Mouse (Mus musculus): Measurements from ENCODE around the gene Higd1a. TPM values are rescaled to one million over a fixed set of nuclear protein-coding genes. Genes with fewer than 3 reads are reported as not detected.

Gene Higd1a
- polyA plus RNA-seq, 1 experiment from 2014 or later: 631 TPM

GRCm38 (mm10) chr9:121829270-121829992, 28.7 kb downstream of the Higd1a start:
- no peak for TF ChIP-seq CTCF (IDR thresholded peaks at IDR 0.05; ENCODE audit: low read depth)
- TF ChIP-seq EP300 (optimal IDR thresholded peaks at IDR 0.05): no peak
- Histone ChIP-seq H3K9me3 (ENCODE audit: control insufficient read depth, low read length) (no peaks in the 10 kb centered on the region), H3K4me3 (ENCODE audit: low read depth, low read length) (no peak overlapping the region), H3K27me3 (ENCODE audit: control insufficient read depth, insufficient read depth, low read length) (no peaks in the 10 kb centered on the region), H3K9ac (ENCODE audit: low read length) (no peak overlapping the region), H3K36me3 (ENCODE audit: control insufficient read depth, insufficient read depth, low read length) (no peaks in the 10 kb centered on the region), H3K4me1 (replicated peaks; ENCODE audit: control insufficient read depth, insufficient read depth) (no peaks in the 10 kb centered on the region), H3K4me2 (replicated peaks; ENCODE audit: low read depth) (no peak overlapping the region), H3K27ac (replicated peaks) (no peak overlapping the region)
- DNase-seq (ENCODE audit: low spot score) (no peak), ATAC-seq (ENCODE audit: low FRiP score, low TSS enrichment) (no peak)
- 62% methylated on average over 7 of the region's 7 CpGs for WGBS

GRCm38 (mm10) chr9:121828314-121828713, 29.8 kb downstream of the Higd1a start:
- H3K4me2 ChIP-seq (replicated peaks; ENCODE audit: low read depth): no peak overlapping the region
- H3K36me3 ChIP-seq (ENCODE audit: control insufficient read depth, insufficient read depth, low read length): no peaks in the 10 kb centered on the region
- no peak overlapping the region for H3K27ac ChIP-seq (replicated peaks)
- no peaks in the 10 kb centered on the region for H3K27me3 ChIP-seq (ENCODE audit: control insufficient read depth, insufficient read depth, low read length)
- WGBS: 67% methylated on average over 6 of the region's 6 CpGs
- no peak overlapping the region for H3K9ac ChIP-seq (ENCODE audit: low read length)
- no peak for DNase-seq (ENCODE audit: low spot score)
- no peak overlapping the region for H3K4me3 ChIP-seq (ENCODE audit: low read depth, low read length)
- TF ChIP-seq CTCF (IDR thresholded peaks at IDR 0.05; ENCODE audit: low read depth) (no peak), EP300 (optimal IDR thresholded peaks at IDR 0.05) (no peak)
- no peaks in the 10 kb centered on the region for H3K4me1 ChIP-seq (replicated peaks; ENCODE audit: control insufficient read depth, insufficient read depth)
- no peaks in the 10 kb centered on the region for H3K9me3 ChIP-seq (ENCODE audit: control insufficient read depth, low read length)
- no peak for ATAC-seq (ENCODE audit: low FRiP score, low TSS enrichment)

- no peaks in the 10 kb centered on the region for H3K9me3 ChIP-seq (ENCODE audit: control insufficient read depth, low read length)
- 78% methylated on average over 3 of the region's 3 CpGs for whole genome bisulfite sequencing
Measured at GRCm38 (mm10) chr9:121826356-121826755, 31.8 kb downstream of the Higd1a start.

GRCm38 (mm10) chr9:121823991-121824390, 34.2 kb downstream of the Higd1a start:
- no peaks in the 10 kb centered on the region for H3K9me3 ChIP-seq (ENCODE audit: control insufficient read depth, low read length)
- ATAC-seq (ENCODE audit: low FRiP score, low TSS enrichment) (no peak), DNase-seq (ENCODE audit: low spot score) (no peak)
- no peak for TF ChIP-seq EP300 (optimal IDR thresholded peaks at IDR 0.05)
- TF ChIP-seq CTCF (IDR thresholded peaks at IDR 0.05; ENCODE audit: low read depth): no peak
- H3K4me3 ChIP-seq (ENCODE audit: low read depth, low read length): no peak overlapping the region
- H3K36me3 ChIP-seq (ENCODE audit: control insufficient read depth, insufficient read depth, low read length): no peaks in the 10 kb centered on the region
- no peak overlapping the region for H3K27ac ChIP-seq (replicated peaks)
- H3K4me1 ChIP-seq (replicated peaks; ENCODE audit: control insufficient read depth, insufficient read depth): no peaks in the 10 kb centered on the region
- H3K4me2 ChIP-seq (replicated peaks; ENCODE audit: low read depth): no peak overlapping the region
- 81% methylated on average over 7 of the region's 7 CpGs for WGBS
- H3K9ac ChIP-seq (ENCODE audit: low read length): no peak overlapping the region
- no peaks in the 10 kb centered on the region for H3K27me3 ChIP-seq (ENCODE audit: control insufficient read depth, insufficient read depth, low read length)

More at GRCm38 (mm10) chr9:121826356-121826755, 31.8 kb downstream of the Higd1a start:
- H3K4me2 ChIP-seq (replicated peaks; ENCODE audit: low read depth): no peak overlapping the region
- ATAC-seq (ENCODE audit: low FRiP score, low TSS enrichment) (no peak), DNase-seq (ENCODE audit: low spot score) (no peak)
- TF ChIP-seq CTCF (IDR thresholded peaks at IDR 0.05; ENCODE audit: low read depth) (no peak), EP300 (optimal IDR thresholded peaks at IDR 0.05) (no peak)
- no peak overlapping the region for H3K27ac ChIP-seq (replicated peaks)
- H3K4me3 ChIP-seq (ENCODE audit: low read depth, low read length): no peak overlapping the region
- no peaks in the 10 kb centered on the region for H3K36me3 ChIP-seq (ENCODE audit: control insufficient read depth, insufficient read depth, low read length)
- no peak overlapping the region for H3K9ac ChIP-seq (ENCODE audit: low read length)
- no peaks in the 10 kb centered on the region for H3K27me3 ChIP-seq (ENCODE audit: control insufficient read depth, insufficient read depth, low read length)
- H3K4me1 ChIP-seq (replicated peaks; ENCODE audit: control insufficient read depth, insufficient read depth): no peaks in the 10 kb centered on the region

GRCm38 (mm10) chr9:121823051-121823450, 35.1 kb downstream of the Higd1a start:
- H3K27ac ChIP-seq (replicated peaks): no peak overlapping the region; the same call in 1 of the 2 replicates
- no peak for TF ChIP-seq CTCF (IDR thresholded peaks at IDR 0.05; ENCODE audit: low read depth)
- TF ChIP-seq EP300 (optimal IDR thresholded peaks at IDR 0.05): no peak
- DNase-seq (ENCODE audit: low spot score): no peak
- WGBS: 91% methylated on average over 1 of the region's 1 CpGs
- no peak overlapping the region for H3K9ac ChIP-seq (ENCODE audit: low read length)
- H3K27me3 ChIP-seq (ENCODE audit: control insufficient read depth, insufficient read depth, low read length): no peaks in the 10 kb centered on the region
- no peak; the same call in 1 of the 2 replicates for ATAC-seq (ENCODE audit: low FRiP score, low TSS enrichment)
- H3K4me3 ChIP-seq (ENCODE audit: low read depth, low read length): no peak overlapping the region
- H3K36me3 ChIP-seq (ENCODE audit: control insufficient read depth, insufficient read depth, low read length): no peaks in the 10 kb centered on the region
- no peak overlapping the region for H3K4me2 ChIP-seq (replicated peaks; ENCODE audit: low read depth)
- H3K4me1 ChIP-seq (replicated peaks; ENCODE audit: control insufficient read depth, insufficient read depth): no peaks in the 10 kb centered on the region
- H3K9me3 ChIP-seq (ENCODE audit: control insufficient read depth, low read length): no peaks in the 10 kb centered on the region

GRCm38 (mm10) chr9:121822585-121822991, 35.6 kb downstream of the Higd1a start:
- Histone ChIP-seq H3K4me3 (ENCODE audit: low read depth, low read length) (no peak overlapping the region), H3K27me3 (ENCODE audit: control insufficient read depth, insufficient read depth, low read length) (no peaks in the 10 kb centered on the region), H3K36me3 (ENCODE audit: control insufficient read depth, insufficient read depth, low read length) (no peaks in the 10 kb centered on the region), H3K27ac (replicated peaks) (no peak overlapping the region; the same call in 1 of the 2 replicates), H3K4me2 (replicated peaks; ENCODE audit: low read depth) (no peak overlapping the region), H3K9ac (ENCODE audit: low read length) (no peak overlapping the region), H3K4me1 (replicated peaks; ENCODE audit: control insufficient read depth, insufficient read depth) (no peaks in the 10 kb centered on the region), H3K9me3 (ENCODE audit: control insufficient read depth, low read length) (no peaks in the 10 kb centered on the region)
- WGBS: 48% methylated on average over 6 of the region's 6 CpGs
- ATAC-seq (ENCODE audit: low FRiP score, low TSS enrichment) (peak; percentile 23), DNase-seq (ENCODE audit: low spot score) (no peak)
- no peak for TF ChIP-seq EP300 (optimal IDR thresholded peaks at IDR 0.05)
- no peak for TF ChIP-seq CTCF (IDR thresholded peaks at IDR 0.05; ENCODE audit: low read depth)

All from stomach, postnatal 0 days (tissue).